9 mouse cellular contexts compared by ENCODE assay signal in genomic region chr7:92550990-92551392, GRCm38 (mm10). TPM values are rescaled to one million over a fixed set of nuclear protein-coding genes. Genes with fewer than 3 reads are reported as not detected.
DNase-seq lines count a peak whose midpoint lies in the region; ATAC-seq and TF ChIP-seq lines count a peak whose summit lies in the region.
"Had no signal": no experiment of that assay in that cellular context is flagged by ENCODE, and none has a peak within 500 bp of the region (broad histone marks: within the 10 kb centered on the region; RNA-seq: fewer than 3 reads in every experiment).

No protein-coding gene starts in this region.

- H3K36me3 ChIP-seq in lung, embryonic 14.5 days (ENCODE audit: insufficient read depth): no peaks in the 10 kb centered on the region
- no peaks in the 10 kb centered on the region for H3K36me3 ChIP-seq in hindbrain, embryonic 11.5 days (ENCODE audit: control insufficient read depth, insufficient read depth, low read length)

- WGBS in lung, embryonic 14.5 days: 45% methylated on average over 4 of the region's 4 CpGs
- WGBS in cerebellum, adult 2 months: 33% methylated on average over 4 of the region's 4 CpGs
- 61% methylated on average over 4 of the region's 4 CpGs for WGBS in hindbrain, embryonic 11.5 days

- TF ChIP-seq POLR2A in cerebellum, adult 2 months (IDR thresholded peaks at IDR 0.05; ENCODE audit: borderline replicate concordance, insufficient read depth, low read length): no peak

- H3K9me3 ChIP-seq in lung, embryonic 14.5 days (ENCODE audit: low read depth, low read length): no peaks in the 10 kb centered on the region
- H3K9me3 ChIP-seq in hindbrain, embryonic 11.5 days (ENCODE audit: control insufficient read depth, low read length): no peaks in the 10 kb centered on the region

- no peak overlapping the region for H3K4me2 ChIP-seq in lung, embryonic 14.5 days
- H3K4me2 ChIP-seq in hindbrain, embryonic 11.5 days (replicated peaks; ENCODE audit: low read depth, low read length): no peak overlapping the region

- H3K4me1 ChIP-seq in lung, embryonic 14.5 days (ENCODE audit: insufficient read depth): no peaks in the 10 kb centered on the region
- H3K4me1 ChIP-seq in cerebellum, adult 2 months (ENCODE audit: control insufficient read depth, insufficient read depth, low read length): no peaks in the 10 kb centered on the region
- H3K4me1 ChIP-seq in hindbrain, embryonic 11.5 days (replicated peaks; ENCODE audit: control insufficient read depth, insufficient read depth, low read length): no peaks in the 10 kb centered on the region

- H3K9ac ChIP-seq in lung, embryonic 14.5 days: no peak overlapping the region
- H3K9ac ChIP-seq in hindbrain, embryonic 11.5 days (ENCODE audit: low read depth, low read length): no peak overlapping the region

- no peaks in the 10 kb centered on the region for H3K27me3 ChIP-seq in lung, embryonic 14.5 days (ENCODE audit: insufficient read depth, low read length)
- no peaks in the 10 kb centered on the region for H3K27me3 ChIP-seq in cerebellum, adult 2 months (ENCODE audit: control insufficient read depth, insufficient read depth, low read length)
- no peaks in the 10 kb centered on the region for H3K27me3 ChIP-seq in hindbrain, embryonic 11.5 days (ENCODE audit: control insufficient read depth, insufficient read depth, low read length)

- H3K4me3 ChIP-seq in lung, embryonic 14.5 days (ENCODE audit: low read depth, low read length): no peak overlapping the region
- no peak overlapping the region for H3K4me3 ChIP-seq in cerebellum, adult 2 months (replicated peaks; ENCODE audit: insufficient read depth, low read depth, low read length)
- no peak overlapping the region for H3K4me3 ChIP-seq in hindbrain, embryonic 11.5 days (ENCODE audit: low read depth, low read length)

- ATAC-seq in lung, embryonic 14.5 days (ENCODE audit: insufficient read depth): no peak
- peak; percentile 71 for ATAC-seq in hindbrain, embryonic 11.5 days (ENCODE audit: low FRiP score)
- ATAC-seq in megakaryocyte progenitor cell, adult 5-6 weeks (replicated peaks; ENCODE audit: poor library complexity): peak; percentile 96

- no peak overlapping the region for H3K27ac ChIP-seq in lung, embryonic 14.5 days (ENCODE audit: low read depth)
- no peak overlapping the region for H3K27ac ChIP-seq in cerebellum, adult 2 months (ENCODE audit: insufficient read depth, low read length)
- no peak overlapping the region for H3K27ac ChIP-seq in hindbrain, embryonic 11.5 days (ENCODE audit: low read depth, low read length)
- H3K27ac ChIP-seq: macrophage had no signal

- peak; percentile 62 for TF ChIP-seq CTCF in lung, embryonic 14.5 days (IDR thresholded peaks at IDR 0.05; ENCODE audit: low read depth)
- TF ChIP-seq CTCF in cerebellum, adult 2 months (IDR thresholded peaks at IDR 0.05; ENCODE audit: borderline replicate concordance, insufficient read depth, low read depth, low read length): peak; percentile 2; the same call in 1 of the 2 replicates

- peak; percentile 43 for DNase-seq in adrenal gland, postnatal 10 days
- DNase-seq in adrenal gland, adult 2 months: no peak
- peak; percentile 81 for DNase-seq in lung, embryonic 14.5 days
- DNase-seq in lung, adult 18-20 months: no peak
- DNase-seq in cerebellum, adult 2 months: peak in 1 of 2 experiments; percentile 55
- peak; percentile 76 for DNase-seq in hindbrain, embryonic 11.5 days (ENCODE audit: low spot score)
- DNase-seq in adrenal gland, adult 18-20 months (ENCODE audit: low spot score in 2 of 2): no peak

RNA-seq across cellular contexts. Expression of gene Ccdc90b, which starts 10.0 kb away (rescaled TPM):
- 10 to 100 TPM; 38.6 to 39.0 TPM for total RNA-seq in adrenal gland, postnatal 10 days (2021)
- total RNA-seq in adrenal gland, adult 2 months (2021): 10 to 100 TPM; 43.7 to 48.8 TPM
- polyA plus RNA-seq in adrenal gland, adult 2 months (2012; rRNA removed): 4.6 and 5.1 TPM in 2 replicates
- polyA plus RNA-seq in lung, embryonic 14.5 days (2014; fragmentation: Nextera tagmentation; extraction: Ambion mirVana): 44.9 and 46.2 TPM in 2 replicates
- polyA plus RNA-seq in cerebellum, adult 2 months (2012; rRNA removed): 21.0 and 22.0 TPM in 2 replicates
- 82.4 and 83.2 TPM in 2 replicates for polyA plus RNA-seq in hindbrain, embryonic 11.5 days (2014; fragmentation: Nextera tagmentation; extraction: Ambion mirVana)
- 27.2 and 28.6 TPM in 2 replicates for total RNA-seq in megakaryocyte progenitor cell, adult 5-6 weeks (2015)
- total RNA-seq in megakaryocyte progenitor cell, adult 5-6 weeks (2017): 35.3 TPM in 2 replicates
- 10 to 100 TPM; 36.6 to 46.4 TPM for total RNA-seq in adrenal gland, adult 18-20 months (2021)

Comparison
In these comparisons a context has a peak if more than half of its experiments do, and no peak if none do; other contexts are left out.
1. DNase-seq: peak in adrenal gland, postnatal 10 days (single experiment), lung, embryonic 14.5 days (single experiment) and hindbrain, embryonic 11.5 days (single experiment); none in adrenal gland, adult 2 months (single experiment), lung, adult 18-20 months (0 of 2) and adrenal gland, adult 18-20 months (0 of 2).